Mouse (Mus musculus): ENCODE data around the gene Cplane1.

DNA sequence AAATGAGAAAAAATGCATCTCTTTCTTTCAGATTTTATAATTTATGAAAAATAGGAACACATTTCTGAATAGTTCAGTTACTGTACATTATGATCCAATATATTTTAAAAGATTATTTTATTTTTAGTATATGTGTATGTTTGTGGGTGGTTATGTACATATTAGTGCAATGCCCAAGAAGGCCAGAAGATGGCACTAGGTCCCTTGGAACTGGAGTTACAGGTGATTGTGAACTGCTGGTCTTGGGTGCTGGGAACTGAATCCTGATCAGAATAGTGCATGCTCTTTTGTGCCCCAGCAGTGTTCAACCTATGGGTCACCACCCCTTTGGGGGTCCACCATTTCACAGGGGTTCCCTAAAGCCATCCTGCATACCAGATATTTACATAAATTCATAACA is 31.4 kb downstream of the Cplane1 start:
- TF ChIP-seq CTCF (IDR thresholded peaks at IDR 0.05; ENCODE audit: extremely low read depth, insufficient read depth, insufficient read length, insufficient replicate concordance) = no peak
- TF ChIP-seq POLR2A (IDR thresholded peaks at IDR 0.05; ENCODE audit: low read depth, low read length) = no peak
